Mouse (Mus musculus) ovary, postnatal 36 days (tissue): Measurements from ENCODE around the gene Wdr47.
"Not testable (repeated sequence)": the region's sequence is repeated elsewhere in the genome, so short reads cannot be mapped to it uniquely, and the experiment has no call there.

Experiments used
- DNase-seq: peaks from one replicate; pipeline ENCODE4 v3.0.0; 2022; ENCODE audit warnings: low spot score, mixed read lengths

Wdr47 gene

DNA sequence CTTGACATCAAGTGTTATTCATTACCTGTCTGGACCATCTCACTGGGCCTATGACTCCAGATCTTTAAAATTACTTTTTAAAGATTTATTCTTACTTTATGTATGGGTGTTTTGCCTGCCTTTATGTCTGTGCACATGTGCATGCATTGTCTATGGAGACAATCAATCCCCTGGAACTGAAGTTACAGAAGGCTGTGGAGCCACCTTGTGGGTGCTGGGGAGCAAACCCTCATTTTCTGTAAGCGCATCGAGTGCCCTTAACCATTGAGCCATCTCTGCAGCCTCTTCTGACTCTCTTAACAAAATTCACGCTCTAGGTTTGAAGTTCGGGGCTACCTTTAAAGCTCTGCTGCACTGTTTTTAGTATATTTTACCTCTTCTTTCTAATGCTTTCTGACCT, 48.3 kb downstream of the Wdr47 start:
- DNase-seq = no peak

DNA sequence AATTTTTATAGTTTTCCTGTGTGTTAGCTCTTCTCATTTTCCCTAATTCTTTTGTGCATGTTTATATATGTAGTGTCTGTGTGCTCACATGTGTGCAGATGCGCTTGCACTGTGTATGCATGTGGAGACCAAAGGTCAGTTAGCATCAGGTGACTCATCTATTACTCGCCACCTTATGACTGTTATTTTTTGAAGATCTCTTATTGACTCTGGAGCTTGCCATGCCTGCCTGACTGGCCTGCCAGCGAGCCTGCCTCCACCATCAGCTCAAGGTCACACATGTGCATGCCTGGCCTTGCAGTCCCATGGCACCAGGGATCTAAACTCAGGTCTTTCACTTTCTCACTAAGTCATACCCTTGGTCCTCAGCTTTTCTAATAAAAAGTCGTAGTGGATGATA, 49.9 kb downstream of the Wdr47 start:
- DNase-seq = no peak

DNA sequence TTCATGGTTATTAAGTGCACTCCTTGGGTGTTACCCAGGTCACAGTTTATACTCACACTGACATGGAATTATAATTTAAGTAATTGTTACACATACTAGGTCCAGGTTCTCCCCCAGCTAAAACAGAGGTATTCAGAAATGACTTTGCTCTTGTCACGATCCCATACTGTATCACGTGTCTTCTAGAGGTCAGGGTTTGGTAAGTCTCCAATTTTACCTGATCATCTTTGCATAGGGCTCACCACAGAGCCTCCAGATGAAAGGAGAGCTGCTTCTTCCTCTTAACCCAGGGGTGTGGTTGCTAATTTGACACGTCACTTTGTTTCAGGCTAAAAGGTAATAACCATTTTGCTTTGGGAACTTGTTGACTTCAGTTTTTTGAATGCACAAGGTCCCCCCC, 53.8 kb downstream of the Wdr47 start:
- DNase-seq = no peak

DNA sequence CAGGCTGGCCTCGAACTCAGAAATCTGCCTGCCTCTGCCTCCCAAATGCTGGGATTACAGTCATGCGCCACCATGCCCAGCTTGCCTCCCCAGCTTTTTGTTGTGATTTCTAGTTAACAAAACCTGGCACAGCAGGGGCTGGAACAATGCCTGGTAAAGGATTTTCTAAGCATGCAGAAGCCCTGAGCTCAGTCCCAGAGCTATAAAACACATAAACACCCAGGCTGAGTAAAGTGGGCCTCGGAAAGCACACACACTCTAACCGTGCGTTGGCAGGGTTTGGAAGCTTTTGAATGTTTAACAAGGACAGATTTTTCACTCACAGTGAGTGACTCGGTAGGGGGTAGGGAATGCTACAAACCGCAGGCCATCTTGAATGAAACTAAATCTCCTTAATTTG, 55.0 kb downstream of the Wdr47 start:
- no peak for DNase-seq

DNA sequence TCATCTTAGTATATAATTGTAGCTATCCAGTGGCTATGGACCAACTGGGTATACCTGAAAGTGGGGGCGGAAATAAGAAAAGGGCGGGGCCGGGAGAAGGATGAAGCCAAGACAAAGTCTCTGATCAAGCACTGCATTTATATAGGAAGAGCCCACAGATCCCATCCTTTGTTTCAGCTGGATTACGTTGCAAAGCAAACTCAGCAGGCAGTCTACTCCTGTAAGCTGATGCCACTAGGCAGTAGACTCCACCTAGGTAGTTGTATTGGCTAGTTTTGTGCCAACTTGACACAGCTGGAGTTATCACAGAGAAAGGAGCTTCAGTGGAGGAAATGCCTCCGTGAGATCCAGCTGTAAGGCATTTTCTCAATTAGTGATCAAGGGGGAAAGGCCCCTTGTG, 56.6 kb downstream of the Wdr47 start:
- not testable (repeated sequence) for DNase-seq

DNA sequence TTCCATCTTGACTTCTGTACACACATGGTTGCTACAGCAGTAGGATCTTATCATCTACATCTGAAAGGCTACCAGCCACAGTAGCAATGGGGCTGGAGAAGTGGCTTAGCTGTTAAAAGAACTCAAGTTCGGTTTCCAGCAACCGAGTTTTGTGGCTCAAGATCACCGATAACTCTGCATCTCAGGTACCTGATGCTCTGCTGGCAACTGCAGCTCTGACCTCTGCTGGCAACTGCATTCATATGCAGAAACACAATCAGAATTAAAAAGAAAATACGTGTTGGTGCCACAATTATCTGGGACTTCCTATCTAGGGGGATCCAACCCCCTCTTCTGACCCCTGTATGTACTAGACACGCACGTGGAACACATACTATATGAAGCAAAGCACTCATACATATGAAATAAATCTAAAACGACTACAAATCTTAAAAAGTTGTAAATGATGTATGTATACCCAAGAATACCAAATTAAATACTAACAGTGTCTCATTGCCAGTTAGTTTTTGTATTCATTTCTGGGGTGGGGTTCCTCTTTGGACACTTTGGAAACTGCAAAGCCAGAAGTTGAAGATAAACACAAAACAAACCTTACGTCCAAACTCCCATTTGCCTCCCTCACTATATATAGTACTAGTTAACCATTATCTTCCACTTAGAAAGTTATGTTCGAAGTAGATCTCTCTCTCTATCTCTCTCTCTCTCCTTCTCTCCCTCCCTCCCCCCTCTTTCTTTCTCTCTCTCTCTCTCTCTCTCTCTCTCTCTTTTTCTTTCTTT, 62.0 kb downstream of the Wdr47 start:
- DNase-seq = no peak

DNA sequence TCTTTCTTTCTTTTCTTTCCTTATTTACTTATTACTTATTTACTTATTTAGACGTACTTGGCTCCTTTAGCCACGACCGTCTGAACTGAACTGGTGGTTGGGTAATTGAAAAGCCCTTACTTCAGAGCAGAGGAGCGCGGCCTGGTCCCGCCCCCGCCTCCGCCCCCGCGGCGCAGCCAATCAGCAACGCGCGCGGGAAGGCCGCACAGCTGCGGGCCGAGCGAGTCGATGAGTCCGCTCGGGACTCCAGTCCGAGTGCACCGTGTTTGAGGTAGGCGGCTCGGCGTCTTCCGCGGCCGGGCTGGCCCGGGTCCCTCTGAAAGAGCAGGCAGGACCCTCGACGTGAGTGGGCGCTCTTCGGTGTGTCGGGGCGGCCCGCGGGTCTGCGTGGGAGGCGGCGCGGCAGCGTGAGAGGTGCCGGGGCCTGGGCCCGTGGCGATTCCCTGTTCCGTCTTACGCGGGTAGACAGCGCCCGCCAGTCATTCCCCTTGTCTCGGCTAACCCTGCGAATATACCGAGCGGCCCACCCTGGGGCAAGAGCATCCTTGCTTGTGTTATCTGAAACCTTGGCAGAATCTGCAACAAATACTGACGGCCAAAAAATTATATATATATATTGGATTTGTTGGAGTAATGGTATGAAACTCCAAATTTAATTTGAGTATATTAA, 62.8 kb downstream of the Wdr47 start, which contains the start of gene Clcc1:
Gene Clcc1, plus strand, starts transcription at position 204 of the 670 bp plus-strand sequence.
- DNase-seq = peak; percentile 97

DNA sequence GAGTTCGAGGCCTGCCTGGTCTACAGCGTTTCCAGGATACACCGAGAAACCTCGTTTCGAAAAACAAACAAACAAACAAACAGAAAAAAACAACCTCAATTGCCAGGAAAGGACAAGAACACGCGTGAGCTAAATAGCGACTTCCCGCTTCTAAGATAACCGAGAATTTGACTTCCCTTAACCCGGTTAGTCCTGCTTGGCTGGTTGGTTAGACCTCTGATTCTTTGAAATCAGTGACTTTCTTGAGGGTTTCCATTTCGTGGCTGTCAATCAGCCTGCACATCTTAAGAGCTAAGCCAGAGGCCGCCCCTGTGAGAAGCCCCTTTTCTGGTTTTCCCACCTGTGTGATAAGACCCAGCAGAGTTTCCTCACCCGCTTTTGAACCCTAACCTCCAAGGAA, 63.5 kb downstream of the Wdr47 start:
- DNase-seq = no peak

DNA sequence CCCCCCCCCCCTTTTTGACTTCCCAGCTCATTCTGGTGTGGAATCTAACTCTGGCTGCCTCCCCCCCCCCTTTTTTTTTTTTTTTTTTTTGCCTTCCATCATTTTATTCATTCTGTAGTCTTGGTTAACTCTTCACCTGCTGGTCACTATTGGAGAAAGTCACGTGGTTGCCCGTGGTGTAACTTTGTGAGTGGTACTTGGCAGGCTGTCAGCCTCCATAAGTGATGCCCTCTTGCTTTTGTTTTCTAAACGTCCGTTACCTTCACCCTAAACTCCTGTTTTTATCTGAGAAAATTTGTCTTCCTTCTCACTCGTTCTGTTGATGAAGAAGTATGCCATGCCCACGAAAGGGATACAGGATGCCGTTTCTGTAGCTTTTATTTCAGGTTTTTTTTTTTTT, 64.4 kb downstream of the Wdr47 start:
- DNase-seq = no peak

DNA sequence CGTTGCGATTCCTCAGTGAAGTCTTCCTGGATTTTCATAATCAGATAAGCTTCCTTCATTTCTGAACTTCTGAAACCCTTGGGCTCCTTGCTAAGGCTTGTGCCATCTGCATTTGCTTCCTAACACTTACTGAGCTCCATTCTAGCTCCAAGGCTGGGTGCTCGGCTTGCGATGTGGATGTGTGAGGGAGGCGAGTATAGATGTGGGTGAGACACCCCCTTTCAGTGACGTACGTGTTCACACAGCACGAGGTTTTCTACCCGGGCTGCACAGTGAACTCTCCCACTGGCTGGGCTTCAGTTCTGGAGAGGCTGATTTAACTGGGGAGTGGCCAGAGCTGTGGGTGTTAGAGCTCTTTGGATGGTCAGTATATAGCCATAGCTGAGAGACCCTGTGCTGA, 67.5 kb downstream of the Wdr47 start:
- no peak for DNase-seq

DNA sequence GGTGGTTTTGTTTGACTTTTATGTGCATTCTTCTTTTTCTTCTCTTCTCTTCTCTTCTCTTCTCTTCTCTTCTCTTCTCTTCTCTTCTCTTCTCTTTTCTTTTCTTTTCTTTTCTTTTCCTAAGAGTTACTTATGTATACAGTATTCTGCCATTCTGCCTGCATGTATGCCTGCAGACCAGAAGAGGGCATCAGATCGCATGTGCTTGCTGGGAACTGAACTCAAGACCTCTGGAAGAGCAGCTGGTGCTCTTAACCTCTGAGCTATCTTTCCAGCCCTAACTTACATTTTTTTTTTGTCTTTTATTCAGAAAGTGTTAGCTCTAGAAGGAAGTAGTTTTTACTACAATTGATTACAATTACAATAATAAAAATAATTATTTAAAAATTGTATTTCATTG, 69.9 kb downstream of the Wdr47 start:
- no peak for DNase-seq

DNA sequence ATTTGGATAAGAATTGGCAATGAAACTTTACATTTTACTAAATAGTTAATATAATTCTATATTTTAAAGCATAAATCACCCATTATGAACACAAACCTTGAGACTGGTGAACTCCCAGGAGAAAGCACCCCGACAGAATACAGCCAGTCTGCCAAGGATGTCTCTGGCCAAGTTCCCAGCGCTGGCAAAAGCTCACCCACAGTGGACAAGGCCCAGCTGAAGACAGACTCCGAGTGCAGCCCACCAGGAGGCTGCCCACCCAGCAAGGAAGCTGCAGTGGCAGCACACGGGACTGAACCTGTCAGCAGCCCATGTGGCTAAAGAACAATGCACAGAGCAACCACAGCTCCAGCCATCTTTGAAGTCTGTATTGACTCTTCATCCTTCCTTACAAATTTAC, 85.5 kb downstream of the Wdr47 start:
- DNase-seq = no peak

DNA sequence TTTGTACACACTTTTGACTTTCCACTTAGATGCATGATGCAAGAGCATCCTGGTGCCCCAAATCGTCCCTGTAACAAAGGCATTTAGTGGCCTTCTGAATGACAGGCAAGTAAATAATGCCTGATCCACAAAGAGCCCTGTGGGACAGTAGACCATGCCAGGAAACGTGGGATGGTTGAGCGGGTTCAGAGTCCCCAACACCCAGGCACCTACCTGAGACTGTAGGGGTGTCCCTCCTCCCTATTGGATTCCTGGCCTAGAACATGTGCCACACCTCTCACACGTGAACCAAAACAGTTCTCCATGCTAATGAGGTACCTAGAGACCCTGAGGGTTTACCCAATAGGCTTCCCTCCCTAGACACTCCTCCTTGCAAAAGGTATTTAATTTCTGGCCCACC, 89.9 kb downstream of the Wdr47 start:
- DNase-seq = no peak

DNA sequence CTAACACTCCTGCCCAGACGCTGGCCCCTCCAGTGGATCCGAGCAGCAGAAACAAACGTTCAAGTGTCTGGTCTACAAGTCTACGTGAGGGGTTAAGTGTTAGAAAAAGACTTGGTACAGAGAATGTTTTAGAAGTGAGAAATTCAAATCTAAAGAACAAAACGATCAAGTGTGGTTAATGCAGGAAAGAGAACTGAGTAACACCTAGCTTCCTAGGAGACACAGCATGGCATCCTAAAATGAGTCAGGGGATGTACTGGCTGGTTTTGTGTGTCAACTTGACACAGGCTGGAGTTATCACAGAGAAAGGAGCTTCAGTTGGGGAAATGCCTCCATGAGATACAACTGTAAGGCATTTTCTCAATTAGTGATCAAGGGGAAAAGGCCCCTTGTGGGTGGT, 92.5 kb downstream of the Wdr47 start:
- not testable (repeated sequence) for DNase-seq

DNA sequence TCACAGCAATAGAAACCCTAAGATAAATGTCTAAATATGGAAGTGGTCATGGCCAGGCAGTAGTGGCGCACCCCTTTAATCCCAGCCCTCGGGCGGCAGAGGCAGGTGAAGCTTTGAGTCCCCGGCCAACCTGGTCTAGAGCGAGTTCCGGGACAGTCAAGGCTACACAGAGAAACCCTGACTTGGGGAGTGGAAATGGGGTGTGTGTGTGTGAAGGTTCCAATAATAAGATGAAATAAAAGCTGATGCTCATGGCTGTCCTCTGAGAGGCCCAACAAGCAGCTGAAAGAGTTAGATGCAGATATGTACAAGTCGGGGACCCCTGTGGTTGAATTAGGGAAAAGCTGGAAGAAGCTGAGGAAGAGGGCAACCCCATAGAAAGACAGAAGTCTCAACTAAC, 94.6 kb downstream of the Wdr47 start:
- no peak for DNase-seq

DNA sequence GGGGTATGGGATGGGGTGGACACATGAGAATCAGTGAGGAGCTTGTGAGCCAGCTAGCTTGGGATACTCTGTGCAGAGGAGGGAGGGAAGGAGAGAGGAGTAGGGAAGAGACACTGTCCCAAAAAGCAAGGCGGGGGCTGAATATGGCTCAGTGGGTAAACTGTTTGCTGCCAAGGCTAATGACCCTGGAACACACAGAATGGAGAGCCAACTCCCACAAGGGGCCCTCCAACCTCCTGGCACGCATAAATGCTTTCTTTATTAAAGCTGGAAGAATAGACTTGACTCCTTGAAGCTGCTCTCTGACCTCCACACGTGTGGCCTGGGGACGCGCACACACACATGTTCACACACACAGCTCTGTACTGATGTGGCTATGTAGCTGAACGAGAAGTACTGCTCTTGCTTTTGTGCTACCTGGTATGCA, 97.9 kb downstream of the Wdr47 start:
- DNase-seq = peak; percentile 16

DNA sequence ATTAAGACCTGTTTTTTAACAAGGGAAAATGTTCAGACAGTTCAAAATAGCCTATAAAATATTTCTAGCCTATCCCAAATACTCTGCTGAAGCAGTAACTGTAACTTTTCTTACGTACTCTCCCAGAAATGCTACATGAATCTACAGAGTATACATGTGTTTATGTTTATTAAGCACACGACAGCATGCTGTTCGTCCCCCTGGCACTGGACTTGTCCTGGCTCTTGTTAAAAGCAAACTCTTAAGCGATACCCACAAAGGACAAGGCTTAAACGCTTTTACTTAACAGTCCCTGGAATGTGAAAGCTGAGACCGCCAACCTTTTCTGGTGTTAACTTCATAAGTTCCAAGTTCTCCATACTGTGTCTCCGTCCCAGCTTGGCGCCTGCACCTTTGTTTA, 98.4 kb downstream of the Wdr47 start:
- DNase-seq = no peak

DNA sequence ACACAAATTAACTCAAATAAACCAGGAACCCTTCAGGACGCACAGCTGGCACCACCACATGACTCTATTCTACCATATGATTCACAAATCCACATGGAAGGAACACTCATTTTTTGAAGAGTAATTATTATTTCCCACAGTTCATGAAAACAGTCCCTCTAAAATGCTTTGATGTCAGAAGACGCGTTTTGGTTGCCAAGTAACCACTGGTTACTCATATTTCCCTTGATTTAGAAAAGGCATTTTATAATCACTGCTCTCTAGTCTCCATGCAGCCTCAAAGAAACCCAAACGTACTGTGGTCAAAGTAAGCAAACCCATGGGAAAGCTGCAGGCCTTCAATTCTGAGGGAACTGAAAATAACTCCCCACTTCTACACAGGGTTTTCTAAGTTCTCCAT, 98.9 kb downstream of the Wdr47 start:
- no peak for DNase-seq

DNA sequence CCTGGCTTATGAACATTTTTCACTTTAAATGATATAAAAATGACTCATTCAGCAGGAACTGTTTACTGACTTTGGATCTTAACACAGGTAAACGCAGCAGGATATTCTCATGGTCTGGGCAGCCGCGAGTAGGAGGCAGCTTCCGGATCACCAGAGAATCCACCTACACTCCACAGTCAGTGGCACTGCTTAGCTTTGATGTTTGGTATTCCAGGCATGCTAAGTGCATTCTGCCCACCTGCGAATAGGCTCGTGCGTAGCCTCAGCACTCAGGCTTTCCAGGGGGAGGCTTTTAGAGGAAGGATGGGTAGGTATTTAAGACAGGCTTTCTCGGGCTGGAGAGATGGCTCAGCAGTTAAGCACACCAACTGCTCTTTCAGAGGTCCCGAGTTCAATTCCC, 103.2 kb downstream of the Wdr47 start:
- DNase-seq = no peak
